Mouse (Mus musculus) bone marrow, adult 2 months (tissue): ENCODE measurements around the gene Nrp2.

Source experiments
- CTCF ChIP-seq: fragments of 200-500 bp; IDR thresholded peaks from 2 replicates; pipeline ENCODE4 v1.5.1; 2011; ENCODE audit warnings: low read length, control low read depth; ENCODE audit not compliant: control insufficient read depth, insufficient read depth
- POLR2A ChIP-seq: fragments of 200-500 bp; IDR thresholded peaks from 2 replicates; pipeline ENCODE4 v1.6.1; 2011; ENCODE audit warnings: low read depth, mild to moderate bottlenecking, control low read depth, low read length, borderline replicate concordance; ENCODE audit not compliant: control insufficient read depth

- TF ChIP-seq POLR2A (no peak), CTCF (no peak)
These were observed 33.4 kb downstream of the Nrp2 start for GRCm38 (mm10) chr1:62736455-62737012.
